Mouse (Mus musculus) megakaryocyte, embryonic 14.5 days (primary cell): ENCODE results near the gene Copa.

Experiments
- FLI1 ChIP-seq: IDR thresholded peaks from 2 replicates; pipeline ENCODE4 v1.6.1; 2012; ENCODE audit warnings: low read length, inconsistent platforms, mixed read lengths
- GATA1 ChIP-seq: IDR thresholded peaks from 3 replicates; pipeline ENCODE4 v1.6.1; 2012; ENCODE audit warnings: mixed read lengths, low read length, inconsistent platforms, borderline replicate concordance

DNA sequence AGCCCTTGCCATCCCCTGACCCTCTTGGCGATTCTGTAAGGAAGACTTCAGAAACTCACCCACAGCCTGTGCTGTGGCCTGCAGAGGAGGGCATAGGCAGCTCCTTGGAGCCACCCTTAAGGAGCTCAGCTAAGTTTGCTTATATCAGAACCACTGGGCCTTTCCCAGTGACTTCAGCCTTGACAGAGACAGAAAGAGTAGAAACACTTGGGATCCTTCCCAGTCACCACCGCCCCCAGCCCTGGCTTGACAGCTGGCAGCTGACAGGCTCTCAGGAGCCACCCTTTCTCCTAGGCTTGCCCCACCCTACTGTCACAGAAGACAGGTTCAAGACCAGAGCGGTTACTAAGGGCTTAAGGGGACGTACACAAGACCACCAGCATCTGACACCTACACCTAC is 26.1 kb upstream of the Copa start:
- TF ChIP-seq GATA1, result no peak
- no peak for TF ChIP-seq FLI1
